Mouse (Mus musculus) cerebellum, postnatal 4 days (tissue): ENCODE results near the gene Hs6st3.
A peak's percentile ranks its signal among the peaks of the same experiment; 100 is the strongest.
"Not testable (repeated sequence)": the region's sequence is repeated elsewhere in the genome, so short reads cannot be mapped to it uniquely, and the experiment has no call there.

Source experiments
- DNase-seq, 2 experiments: peaks; one replicate each; pipeline ENCODE4 v3.0.0; 2022; ENCODE audit warnings: low spot score in 2 of 2, mixed read lengths in 1 of 2

Gene Hs6st3

DNA sequence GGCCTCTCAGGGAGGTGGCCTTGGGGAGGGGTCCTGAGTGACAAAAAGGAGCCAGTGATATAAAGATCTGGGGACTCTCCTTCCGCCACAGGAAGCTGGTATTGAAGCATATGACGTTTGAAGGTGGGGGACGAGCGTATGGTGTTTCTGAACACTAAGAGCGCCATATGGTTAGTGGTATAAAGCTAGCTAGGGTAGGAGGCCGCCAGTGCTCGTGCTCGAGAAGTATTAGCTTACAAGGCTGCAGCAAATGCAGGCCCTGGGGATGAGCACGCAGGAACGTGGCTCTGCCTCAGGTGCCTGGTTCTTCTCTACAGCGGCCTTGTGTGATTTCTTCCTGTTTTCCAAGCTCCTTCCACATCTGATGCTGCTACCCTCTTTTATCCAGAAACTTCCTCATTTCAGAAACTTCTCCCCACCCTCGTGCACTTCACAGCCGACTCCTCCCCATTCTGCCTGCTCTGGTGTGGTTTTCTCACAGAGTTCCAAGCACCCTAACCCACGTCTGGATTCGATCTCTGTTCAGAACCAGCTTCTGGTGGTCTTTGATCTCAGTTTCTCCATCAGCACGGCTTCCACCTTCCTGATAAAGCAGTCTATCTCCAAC lies 110.0 kb downstream of the Hs6st3 start:
- DNase-seq: no peak

DNA sequence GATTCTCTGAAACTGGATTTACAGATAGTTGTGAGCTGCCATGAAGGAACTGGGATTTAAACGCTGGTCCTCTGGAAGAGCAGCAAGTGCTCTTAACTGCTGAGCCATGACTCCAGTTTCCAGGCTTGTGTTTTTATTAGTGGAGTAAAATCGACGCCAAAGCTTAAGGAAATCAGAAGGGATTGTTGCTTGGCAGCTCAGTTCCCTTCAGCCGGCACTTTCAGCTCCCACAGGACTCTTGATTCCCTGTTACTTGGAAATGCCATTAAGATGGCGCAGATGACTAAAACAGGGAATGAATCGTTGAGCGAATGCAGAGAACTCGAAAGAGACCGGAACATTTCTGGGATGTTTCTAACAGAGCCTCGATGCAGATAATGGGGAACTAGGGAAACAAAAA lies 112.2 kb downstream of the Hs6st3 start:
- no peak for DNase-seq

DNA sequence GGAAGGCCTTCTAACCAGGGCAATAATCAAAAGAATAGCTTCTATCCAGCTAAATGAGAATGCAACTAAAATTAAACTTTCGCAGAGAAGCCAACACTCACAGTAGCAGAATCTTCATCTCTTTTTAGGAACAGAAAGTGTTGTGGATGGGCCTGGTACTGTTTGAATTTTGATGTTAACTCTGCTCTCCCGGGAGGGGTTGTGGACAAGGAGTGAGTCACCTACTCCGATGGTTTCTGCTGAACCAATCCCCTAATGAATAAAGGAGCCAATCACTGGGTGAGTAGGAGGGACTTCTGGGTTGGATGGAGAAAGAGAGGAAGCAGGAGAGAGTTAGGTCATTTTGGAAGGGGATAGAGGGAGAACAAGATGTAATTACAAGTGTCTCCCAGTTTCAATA lies 117.3 kb downstream of the Hs6st3 start:
- no peak for DNase-seq

DNA sequence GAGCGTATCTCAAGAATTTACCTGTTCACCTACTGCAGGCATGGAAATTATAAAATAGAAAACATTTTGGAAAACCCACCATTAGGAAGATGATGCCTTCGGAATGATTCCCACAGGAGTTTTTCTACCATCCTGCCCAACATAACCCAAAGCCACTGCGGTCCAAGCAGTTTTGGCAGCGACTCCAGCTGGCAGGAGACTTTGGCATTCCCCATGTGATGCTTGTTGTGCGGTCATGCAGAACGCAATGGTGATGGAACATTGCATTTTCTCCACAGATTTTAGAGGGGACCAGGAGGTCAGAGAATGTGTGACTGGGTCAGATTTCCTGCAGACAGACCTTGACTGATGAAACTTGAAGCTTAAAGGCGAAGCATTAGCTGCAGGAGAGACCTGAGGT lies 118.9 kb downstream of the Hs6st3 start:
- DNase-seq: peak in 1 of 2 experiments; percentile 56

DNA sequence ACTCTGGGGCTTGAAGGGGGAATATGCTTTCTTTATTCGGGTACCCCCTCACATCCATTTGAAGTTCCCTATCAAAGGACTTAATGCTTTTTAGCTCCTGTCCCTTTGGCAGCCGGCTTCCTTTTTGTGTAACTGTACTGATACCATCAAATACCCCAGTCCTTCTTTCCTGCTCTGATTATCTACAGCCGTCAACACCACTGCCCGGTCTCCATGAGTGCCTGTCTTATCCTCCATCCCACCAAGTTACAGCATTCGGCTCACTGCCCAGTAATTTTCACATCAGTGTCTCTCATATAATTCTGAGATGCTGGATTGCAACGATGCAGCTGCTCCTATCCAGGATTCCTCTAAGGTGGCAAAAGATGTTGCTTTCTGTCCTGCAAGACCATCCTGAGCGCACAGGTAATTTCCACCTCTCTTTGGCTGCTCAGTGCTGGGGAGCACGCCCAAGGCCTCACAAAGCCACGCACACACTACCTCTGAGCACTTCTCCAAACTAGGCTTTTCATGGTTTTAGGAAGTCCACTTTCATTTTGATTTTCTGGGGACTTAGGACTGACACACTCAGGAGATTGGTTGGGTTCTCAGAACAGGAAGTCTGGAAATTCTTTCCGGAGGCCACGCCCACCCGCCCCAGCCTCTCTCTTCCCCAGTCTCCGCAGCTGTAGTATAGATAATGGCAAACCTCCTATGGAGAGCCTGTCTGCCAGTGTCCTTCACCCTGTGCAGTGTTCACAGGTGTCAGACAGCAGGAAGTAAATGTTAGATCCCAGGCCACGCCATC lies 122.2 kb downstream of the Hs6st3 start:
- DNase-seq: no peak

DNA sequence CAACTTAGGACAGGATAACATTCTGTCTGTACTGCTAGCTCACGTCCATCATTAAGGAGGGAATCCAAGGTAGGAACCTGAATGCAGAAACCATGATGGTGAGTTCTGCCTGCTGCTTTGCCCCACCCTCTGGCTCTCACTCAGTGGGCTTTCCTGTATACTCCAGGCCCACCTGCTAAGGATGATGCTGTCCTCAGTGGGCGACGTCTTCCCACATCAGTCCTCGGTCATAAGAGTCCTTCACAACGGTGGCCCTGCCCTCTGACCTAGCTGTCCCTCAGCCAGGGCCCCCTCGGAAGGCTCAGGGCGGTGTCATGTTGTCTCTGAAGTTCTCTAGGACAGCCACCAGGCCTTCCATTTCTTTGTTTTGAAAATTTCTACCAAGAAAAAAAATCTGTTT lies 128.2 kb downstream of the Hs6st3 start:
- DNase-seq: no peak

DNA sequence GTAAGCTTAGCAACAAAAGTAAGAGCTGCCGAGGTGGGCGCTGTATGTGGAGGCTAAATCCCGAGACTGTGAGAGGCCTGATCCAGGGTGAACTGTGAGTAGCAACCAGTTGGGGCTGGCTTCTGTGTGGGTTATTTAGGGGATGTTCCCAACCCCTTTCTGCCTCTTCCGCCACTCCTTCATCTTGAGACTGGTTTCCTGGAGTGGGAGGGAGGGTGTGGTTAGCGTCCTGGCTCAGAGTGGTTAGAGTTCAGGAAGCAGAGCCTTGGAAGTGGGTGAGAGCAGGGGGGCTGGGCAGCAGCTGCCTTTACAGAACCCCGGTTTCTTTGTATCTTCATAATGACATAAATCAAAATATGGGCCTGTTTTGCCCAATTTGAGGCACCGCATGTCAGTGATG lies 134.9 kb downstream of the Hs6st3 start:
- DNase-seq: no peak

DNA sequence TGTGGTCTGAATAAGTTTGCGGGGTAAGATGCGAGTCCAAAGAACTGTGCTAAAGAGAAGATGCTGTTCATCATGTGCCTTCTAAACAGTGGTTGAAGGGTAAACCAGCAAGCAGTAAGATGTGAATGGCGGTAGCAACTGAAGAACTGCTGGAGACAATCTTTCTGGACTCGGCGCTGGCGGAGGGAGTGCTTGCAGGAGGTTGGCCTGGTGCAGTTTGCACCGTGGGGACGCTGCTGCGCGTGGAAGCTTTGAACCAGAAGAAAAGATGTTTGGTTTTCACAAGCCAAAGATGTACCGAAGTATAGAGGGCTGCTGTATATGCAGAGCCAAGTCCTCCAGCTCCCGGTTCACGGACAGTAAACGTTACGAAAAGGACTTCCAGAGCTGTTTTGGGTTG lies 140.0 kb downstream of the Hs6st3 start:
- DNase-seq: not testable (repeated sequence)

DNA sequence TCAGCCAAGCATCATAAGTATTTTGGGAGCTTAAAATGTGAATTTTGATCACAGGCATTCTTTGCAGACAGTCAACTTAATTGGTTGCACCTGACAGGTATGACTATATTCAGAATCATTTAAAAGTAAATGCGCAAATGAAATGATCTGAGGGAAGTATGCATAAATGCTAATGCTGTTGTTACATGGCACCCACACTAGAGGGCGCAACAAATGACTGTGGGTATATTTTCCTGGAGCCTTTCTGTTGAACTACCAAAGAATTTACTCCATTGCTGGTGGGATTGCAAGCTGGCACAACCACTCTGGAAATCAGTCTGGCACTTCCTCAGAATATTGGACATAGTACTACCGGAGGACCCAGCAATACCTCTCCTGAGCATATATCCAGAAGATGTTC lies 145.8 kb downstream of the Hs6st3 start:
- no peak for DNase-seq

DNA sequence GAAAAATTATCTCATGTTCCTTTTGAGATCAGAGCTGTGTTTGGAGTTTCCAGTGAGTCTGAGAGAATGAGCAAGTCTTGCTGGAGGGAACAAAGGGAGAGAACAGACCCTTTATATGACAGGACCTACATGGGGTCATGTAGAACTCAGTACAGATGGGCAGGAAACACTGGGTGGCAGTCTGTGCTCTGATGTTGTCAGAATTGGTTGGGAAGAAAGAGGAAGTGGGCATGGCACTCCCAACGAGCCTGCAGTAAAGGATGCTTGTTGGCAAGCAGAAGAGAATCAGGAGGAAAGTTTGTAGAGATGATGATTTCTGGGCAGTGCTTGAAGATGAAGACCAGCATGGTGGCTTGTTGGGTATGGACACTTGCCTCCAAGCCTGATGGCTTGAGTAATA lies 151.5 kb downstream of the Hs6st3 start:
- DNase-seq: no peak

DNA sequence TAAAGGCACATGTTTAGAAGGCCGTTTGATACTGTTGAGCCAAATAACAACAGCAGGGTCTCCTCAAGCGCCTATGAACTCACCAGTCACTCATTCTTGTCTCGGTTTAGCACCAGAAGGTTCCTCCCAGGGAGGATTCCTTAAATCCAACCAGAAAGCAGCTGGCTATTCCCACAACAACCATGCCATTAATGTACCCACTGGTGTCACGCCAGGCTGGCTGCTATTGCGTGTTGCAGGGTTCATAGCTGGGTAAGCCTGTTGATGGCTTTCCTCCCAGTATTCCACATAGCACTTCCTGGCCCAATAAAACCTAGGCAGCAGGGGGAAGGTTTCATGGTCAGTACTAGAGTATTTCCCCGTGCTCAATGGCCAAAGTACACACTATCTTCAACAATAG lies 155.9 kb downstream of the Hs6st3 start:
- DNase-seq: no peak

DNA sequence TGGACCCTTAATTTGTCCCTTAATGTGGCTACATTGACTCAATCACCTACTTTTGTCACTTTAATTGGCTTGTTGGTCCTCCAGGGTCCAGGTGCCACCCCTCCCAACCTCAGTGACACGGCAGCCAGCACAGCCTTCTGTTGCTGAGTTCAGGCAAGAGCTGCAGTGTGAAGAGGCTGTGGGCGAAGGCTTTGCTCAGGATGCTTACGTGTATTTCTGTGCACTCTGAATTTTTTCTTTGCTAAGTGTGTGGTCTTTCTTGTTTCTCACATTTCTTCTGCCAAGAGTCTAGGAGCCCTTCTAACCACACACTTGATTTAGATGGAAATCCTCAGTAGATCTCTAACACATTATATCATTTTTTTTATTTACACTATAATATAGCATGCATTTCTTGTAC lies 168.3 kb downstream of the Hs6st3 start:
- DNase-seq: no peak

DNA sequence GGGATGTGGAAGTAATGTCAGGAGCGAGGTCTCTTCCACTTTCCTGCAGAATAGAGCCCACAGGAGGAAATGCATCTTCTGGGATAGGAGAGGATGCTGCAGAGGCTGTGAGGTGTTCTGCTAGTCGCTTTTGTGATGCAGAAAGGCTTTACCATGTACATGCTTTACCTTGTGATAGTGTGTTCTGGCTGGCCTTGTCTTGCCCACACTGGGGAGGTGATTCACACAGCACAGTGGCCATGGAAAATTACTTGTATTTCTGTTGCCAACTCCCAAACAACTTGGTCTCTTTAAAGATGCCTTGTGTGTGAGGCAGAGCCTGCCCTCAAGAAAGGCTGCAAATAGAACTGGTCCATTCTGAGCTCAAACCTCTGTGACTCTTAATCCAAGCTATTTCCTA lies 180.2 kb downstream of the Hs6st3 start:
- DNase-seq: no peak

DNA sequence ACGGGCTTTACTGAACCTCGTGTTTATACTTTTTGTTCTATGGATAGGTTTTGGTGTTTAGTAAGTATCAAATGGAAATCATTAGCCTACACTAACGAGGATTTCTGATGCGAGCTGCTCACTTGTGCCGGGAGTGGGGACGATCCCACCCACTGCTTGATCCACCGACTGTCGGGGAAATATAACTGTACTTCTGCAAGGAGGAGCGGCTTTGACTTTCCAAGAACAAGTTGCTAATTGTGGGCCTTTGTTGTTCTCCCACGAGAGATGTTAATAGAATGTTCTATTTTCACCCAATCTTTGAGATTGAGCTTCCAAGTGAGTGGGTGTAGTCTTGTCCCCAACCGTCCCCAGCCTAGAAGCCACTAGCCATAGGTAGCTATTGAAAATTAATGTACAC lies 209.1 kb downstream of the Hs6st3 start:
- DNase-seq: no peak

DNA sequence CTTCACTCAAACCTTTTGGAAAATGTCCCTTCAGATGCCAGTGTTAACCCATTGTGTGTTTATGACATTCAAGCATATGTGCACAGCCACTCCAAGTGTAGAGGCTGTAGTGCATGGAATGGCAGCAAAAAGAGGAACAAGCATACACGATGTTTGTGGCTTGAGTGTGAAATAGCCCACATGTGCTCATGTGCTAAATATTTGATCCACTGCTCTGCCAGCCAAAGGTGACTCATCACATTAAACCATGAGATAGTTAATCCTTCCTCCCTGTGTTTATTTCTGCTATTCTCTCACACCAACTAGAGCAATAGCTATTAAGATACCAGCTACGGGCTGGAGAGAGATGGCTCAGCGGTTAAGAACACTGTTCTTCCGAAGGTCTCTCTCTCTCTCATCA lies 223.3 kb downstream of the Hs6st3 start:
- no peak for DNase-seq

DNA sequence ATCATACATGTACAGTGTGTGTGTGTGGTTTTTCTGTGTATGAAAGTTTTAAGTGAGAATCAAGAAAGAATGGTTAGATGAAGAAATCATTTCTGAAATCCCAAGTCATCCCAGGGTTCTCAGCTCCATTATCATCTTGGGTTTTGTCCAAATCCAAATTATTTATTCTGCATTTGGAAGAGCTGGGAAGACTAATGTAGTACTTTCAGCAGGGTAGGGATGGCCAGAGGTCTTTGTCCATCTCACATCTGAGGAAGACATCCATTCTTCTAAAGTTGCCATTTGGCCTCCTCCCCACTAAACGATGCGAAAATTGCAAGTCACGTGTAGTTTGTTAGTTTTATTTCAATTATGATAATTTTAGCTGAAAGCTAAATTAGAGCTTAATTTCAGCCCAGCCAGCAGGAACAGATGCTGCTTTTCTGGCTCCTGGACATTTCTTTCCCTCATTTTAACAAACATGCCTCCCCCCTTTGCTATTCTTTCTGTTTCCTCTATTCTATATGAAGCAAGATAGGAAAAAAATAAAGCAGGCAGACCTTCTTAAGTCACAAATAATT lies 229.8 kb downstream of the Hs6st3 start:
- DNase-seq: no peak

DNA sequence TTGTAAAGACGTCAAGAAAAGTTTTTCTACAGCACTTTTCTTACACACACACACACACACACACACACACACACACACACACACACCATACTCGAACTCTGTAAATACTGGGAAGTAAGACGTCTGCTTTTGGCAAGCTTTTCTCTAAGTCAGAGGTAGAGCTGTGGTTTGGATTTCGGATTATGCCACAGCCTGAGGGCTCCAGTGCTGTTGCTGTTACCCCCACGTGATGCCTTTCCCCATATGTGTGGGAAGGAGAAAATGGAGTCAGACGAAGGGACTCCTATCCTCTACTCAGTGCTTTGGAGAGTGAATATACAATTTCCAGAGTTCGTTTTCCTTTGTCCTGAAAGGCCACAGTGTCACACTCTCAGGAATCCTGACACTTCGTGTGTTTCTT lies 231.1 kb downstream of the Hs6st3 start:
- no peak for DNase-seq

DNA sequence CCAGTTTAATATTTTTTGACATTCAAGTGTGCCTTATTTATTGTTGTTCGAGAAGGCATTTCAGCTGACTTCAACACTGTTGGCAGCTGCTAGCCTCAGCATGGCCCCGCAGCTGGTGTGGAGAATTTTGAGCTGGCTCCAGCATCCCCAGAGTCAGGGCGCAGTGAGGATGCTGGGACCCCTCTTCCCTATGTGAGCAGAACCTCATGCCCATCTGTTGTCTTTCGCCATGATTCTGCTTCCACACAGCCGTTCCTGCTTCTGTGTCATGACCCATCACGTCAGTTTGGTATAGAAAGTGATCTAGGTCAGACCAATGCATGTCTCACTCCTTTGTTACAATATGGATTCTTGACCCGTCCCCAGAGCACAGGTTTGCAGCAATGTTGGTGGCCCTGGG lies 231.9 kb downstream of the Hs6st3 start:
- peak in 1 of 2 experiments; percentile 42 for DNase-seq

DNA sequence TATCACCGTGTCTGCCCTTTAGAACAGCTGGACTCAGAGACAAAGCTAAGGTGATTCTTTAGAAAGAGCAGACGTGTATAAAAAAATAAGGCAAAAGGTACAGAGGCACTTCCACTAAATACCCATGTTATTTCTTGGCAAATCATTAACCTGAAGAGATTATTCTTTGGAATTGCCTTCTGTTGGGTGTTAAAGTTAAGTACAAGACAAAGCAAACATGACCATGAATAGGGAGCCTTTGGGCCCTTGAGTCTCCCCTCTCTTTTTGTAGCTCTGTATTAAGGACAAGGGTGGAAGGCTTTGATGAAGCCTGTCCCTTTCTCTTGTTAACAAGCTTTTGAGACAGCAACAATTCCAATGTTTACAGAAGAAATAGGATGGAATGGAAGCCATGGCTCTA lies 241.2 kb downstream of the Hs6st3 start:
- DNase-seq: no peak

DNA sequence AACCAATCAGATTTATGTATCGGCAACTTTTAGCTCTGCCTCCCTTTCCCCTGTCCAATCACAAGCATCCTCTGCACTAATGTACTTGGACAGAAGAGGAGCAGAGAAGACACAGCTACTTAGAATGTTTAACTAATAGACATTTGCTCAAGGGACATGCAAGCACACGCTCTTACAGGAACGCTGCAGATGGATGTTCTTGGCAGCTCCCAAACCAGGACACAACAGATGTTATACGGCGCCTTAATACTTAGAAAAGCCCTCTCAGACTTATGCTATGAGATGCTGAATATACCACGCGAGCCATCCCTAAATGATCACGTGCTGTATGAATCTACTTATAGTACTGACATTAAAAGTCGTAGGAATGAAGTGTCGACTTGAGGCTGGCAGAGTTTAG lies 263.5 kb downstream of the Hs6st3 start:
- no peak for DNase-seq

DNA sequence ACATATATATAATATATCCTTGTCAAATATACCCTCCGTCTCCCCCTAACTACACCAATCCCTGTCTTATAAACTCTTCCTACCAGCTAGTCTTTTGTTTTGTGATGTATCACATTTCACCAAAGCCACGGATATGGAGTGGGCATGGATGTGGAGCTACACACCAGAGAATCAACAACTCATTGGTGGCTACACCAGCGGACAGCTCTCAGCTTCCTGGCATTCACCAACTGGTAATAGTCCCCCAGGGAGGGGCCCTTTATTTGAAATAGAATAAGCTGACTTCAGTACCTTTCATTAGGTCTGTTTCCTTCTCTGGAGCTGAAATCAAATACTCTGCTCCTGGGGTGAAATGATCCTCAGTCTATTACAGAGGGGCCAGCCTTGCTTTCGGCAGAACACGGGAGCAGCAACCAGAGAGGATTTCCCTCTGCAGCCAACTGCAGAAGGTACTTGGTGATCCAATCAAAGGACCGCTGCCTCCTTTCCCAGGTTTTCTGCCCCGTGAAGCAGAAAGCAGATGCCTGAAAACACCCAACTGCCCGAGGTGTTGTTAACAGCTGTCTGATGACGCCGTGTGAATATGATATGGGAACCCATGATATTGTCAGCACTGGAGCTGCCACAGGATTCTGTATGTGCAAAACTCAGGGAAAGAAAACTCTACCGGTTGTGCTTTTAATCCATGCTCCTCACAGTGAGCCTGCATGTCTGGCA lies 271.4 kb downstream of the Hs6st3 start:
- DNase-seq: no peak

DNA sequence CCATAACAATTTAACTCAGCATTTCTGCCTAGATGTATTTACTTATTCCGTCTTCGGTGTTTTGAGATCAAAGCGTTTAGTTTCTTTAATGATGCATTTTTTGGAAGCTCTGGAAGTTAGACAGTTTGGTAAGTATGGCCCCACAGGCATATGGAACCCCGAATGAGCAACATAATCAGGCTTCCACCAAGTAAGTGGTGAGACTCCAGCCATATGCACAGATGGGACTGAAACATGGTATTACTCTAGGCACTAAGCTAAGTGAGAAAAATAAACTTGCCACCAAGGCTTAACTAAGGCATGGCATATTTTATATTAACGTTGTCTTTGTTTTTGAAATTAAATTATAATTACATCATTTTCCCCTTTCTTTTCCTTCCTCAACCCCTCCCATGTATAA lies 284.8 kb downstream of the Hs6st3 start:
- DNase-seq: no peak

DNA sequence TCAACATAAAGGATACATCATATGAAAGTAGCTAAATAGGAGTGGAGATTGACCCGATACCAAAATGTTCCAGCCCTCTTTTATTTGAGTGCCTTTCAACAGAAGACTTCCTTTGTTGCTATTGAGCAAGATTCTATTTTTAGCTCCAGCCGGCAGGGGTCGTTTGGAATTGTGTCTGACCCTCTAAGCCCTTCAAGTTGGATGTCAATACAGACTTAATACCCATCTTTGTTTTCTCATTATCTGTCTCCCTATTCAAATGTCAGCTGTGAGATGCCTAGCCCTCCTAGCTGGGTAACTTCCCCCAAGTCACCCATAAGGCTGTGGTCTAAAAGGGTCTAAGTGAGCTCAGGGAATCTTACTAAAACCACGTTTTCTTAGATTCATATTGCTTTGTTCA lies 312.3 kb downstream of the Hs6st3 start:
- DNase-seq: no peak
